Mouse (Mus musculus) myocyte (in vitro differentiated cells): ENCODE results near the gene Ttc6.

ENCODE experiments used
- CEBPB ChIP-seq: IDR thresholded peaks from 2 replicates; pipeline ENCODE4 v1.6.1; 2011; ENCODE audit warnings: mild to moderate bottlenecking, moderate library complexity; ENCODE audit not compliant: poor library complexity, insufficient read depth, severe bottlenecking
- E2F4 ChIP-seq: IDR thresholded peaks from one replicate; pipeline ENCODE4 v1.6.1; 2011; ENCODE audit warnings: mild to moderate bottlenecking, control low read depth, moderate library complexity; ENCODE audit not compliant: insufficient read depth
- MAX ChIP-seq: IDR thresholded peaks from one replicate; pipeline ENCODE4 v1.6.1; 2011; ENCODE audit warnings: low read depth, mild to moderate bottlenecking, control low read depth
- MYOD1 ChIP-seq, 3 experiments: IDR thresholded peaks; one replicate each; pipeline ENCODE4 v1.6.1; 2011; ENCODE audit warnings: control low read depth in 2 of 3, low read depth in 2 of 3, mild to moderate bottlenecking in 2 of 3, moderate library complexity in 1 of 3; ENCODE audit not compliant: insufficient read length in 2 of 3, control insufficient read depth in 1 of 3
- MYOG ChIP-seq, 3 experiments: IDR thresholded peaks; one replicate each; pipeline ENCODE4 v1.6.1; 2011; ENCODE audit warnings: control low read depth in 2 of 3, low read depth in 2 of 3, mild to moderate bottlenecking in 2 of 3; ENCODE audit not compliant: insufficient read length in 2 of 3, control insufficient read depth in 1 of 3, insufficient read depth in 1 of 3
- POLR2A ChIP-seq: IDR thresholded peaks from one replicate; pipeline ENCODE4 v1.6.1; 2011; ENCODE audit warnings: low read depth, mild to moderate bottlenecking, control low read depth, moderate library complexity; ENCODE audit not compliant: insufficient read length
- POLR2AphosphoS2 ChIP-seq: IDR thresholded peaks from one replicate; pipeline ENCODE4 v1.6.1; 2011; ENCODE audit warnings: low read depth, control low read depth; ENCODE audit not compliant: insufficient read length
- REST ChIP-seq: IDR thresholded peaks from one replicate; pipeline ENCODE4 v1.6.1; 2011; ENCODE audit warnings: mild to moderate bottlenecking, control low read depth, moderate library complexity; ENCODE audit not compliant: insufficient read depth, insufficient read length
- SRF ChIP-seq: IDR thresholded peaks from one replicate; pipeline ENCODE4 v1.6.1; 2011; ENCODE audit warnings: low read depth; ENCODE audit not compliant: control insufficient read depth, insufficient read length
- TCF12 ChIP-seq: IDR thresholded peaks from one replicate; pipeline ENCODE4 v1.6.1; 2011; ENCODE audit warnings: mild to moderate bottlenecking, control low read depth; ENCODE audit not compliant: poor library complexity, insufficient read depth, severe bottlenecking
- TCF3 ChIP-seq: IDR thresholded peaks from one replicate; pipeline ENCODE4 v1.6.1; 2011; ENCODE audit warnings: low read depth, control low read depth; ENCODE audit not compliant: insufficient read length
- USF1 ChIP-seq: IDR thresholded peaks from one replicate; pipeline ENCODE4 v1.6.1; 2011; ENCODE audit warnings: low read depth, mild to moderate bottlenecking, control low read depth, moderate library complexity

GRCm38 (mm10) chr12:57543627-57543991 lies 20.3 kb upstream of the Ttc6 start:
- TF ChIP-seq POLR2A = no peak
- no peak for TF ChIP-seq TCF12
- TF ChIP-seq MYOG (IDR thresholded peaks at IDR 0.05; ENCODE audit: control insufficient read depth in 1 of 3, insufficient read depth in 1 of 3, insufficient read length in 2 of 3, low read depth in 2 of 3) = no peak
- TF ChIP-seq MAX = no peak
- TF ChIP-seq USF1 = no peak
- no peak for TF ChIP-seq REST
- no peak for TF ChIP-seq SRF
- TF ChIP-seq POLR2AphosphoS2 = no peak
- no peak for TF ChIP-seq MYOD1 (IDR thresholded peaks at IDR 0.05; ENCODE audit: control insufficient read depth in 1 of 3, insufficient read length in 2 of 3, low read depth in 2 of 3)
- TF ChIP-seq E2F4 = no peak
- no peak for TF ChIP-seq CEBPB
- TF ChIP-seq TCF3 = no peak
